Mouse (Mus musculus) forebrain, embryonic 11.5 days (tissue): Measurements from ENCODE around the gene Rragd. TPM values are rescaled to one million over a fixed set of nuclear protein-coding genes. Genes with fewer than 3 reads are reported as not detected.
"Not testable (repeated sequence)": the region's sequence is repeated elsewhere in the genome, so short reads cannot be mapped to it uniquely, and the experiment has no call there.

ENCODE experiments used
- ATAC-seq: fragments of 200-750 bp; cut with Nextera tagmentation; replicated peaks from 2 replicates; pipeline ENCODE4 v1.8.0; 2017; ENCODE audit warnings: moderate TSS enrichment; ENCODE audit not compliant: low FRiP score
- DNase-seq: peaks from one replicate; pipeline ENCODE4 v3.0.0-alpha.2; 2017; ENCODE audit warnings: low spot score
- H3K27ac ChIP-seq: fragments of 300-500 bp; sonication (generic); 2 replicates; pipeline ENCODE4 v1.5.1; 2014; ENCODE audit warnings: low read depth, low read length
- H3K27me3 ChIP-seq: fragments of 300-500 bp; sonication (generic); 2 replicates; pipeline ENCODE4 v1.6.1; 2014; ENCODE audit warnings: mild to moderate bottlenecking, low read length, mixed read lengths; ENCODE audit not compliant: control insufficient read depth, insufficient read depth
- H3K36me3 ChIP-seq: fragments of 300-500 bp; sonication (generic); 2 replicates; pipeline ENCODE4 v1.6.1; 2014; ENCODE audit warnings: mild to moderate bottlenecking, low read length, moderate library complexity, mixed read lengths; ENCODE audit not compliant: control insufficient read depth, insufficient read depth
- H3K4me1 ChIP-seq: fragments of 300-500 bp; sonication (generic); replicated peaks from 2 replicates; pipeline ENCODE4 v1.6.1; 2014; ENCODE audit warnings: low read length, mixed read lengths; ENCODE audit not compliant: control insufficient read depth, insufficient read depth
- H3K4me2 ChIP-seq: fragments of 300-500 bp; sonication (generic); 2 replicates; pipeline ENCODE4 v1.6.1; 2014; ENCODE audit warnings: low read depth, mild to moderate bottlenecking, low read length, moderate library complexity, mixed read lengths; ENCODE audit not compliant: severe bottlenecking
- H3K4me3 ChIP-seq: fragments of 300-500 bp; sonication (generic); 2 replicates; pipeline ENCODE4 v1.5.1; 2014; ENCODE audit warnings: low read depth, low read length
- H3K9ac ChIP-seq: fragments of 300-500 bp; sonication (generic); 2 replicates; pipeline ENCODE4 v1.6.1; 2014; ENCODE audit warnings: low read length
- H3K9me3 ChIP-seq: fragments of 300-500 bp; sonication (generic); 2 replicates; pipeline ENCODE4 v1.6.1; 2016; ENCODE audit warnings: low read length, mixed read lengths; ENCODE audit not compliant: control insufficient read depth
- WGBS: fragments of 180-500 bp; shearing (Covaris S2); extraction: QIAGEN DNeasy Blood & Tissue Kit; methylation state at CpG from one replicate; pipeline ENCODE4 v1.1.7; 2014; 5-methylcytosine and 5-hydroxymethylcytosine counted together
- polyA plus RNA-seq: library from polyadenylated mRNA; unstranded; fragments of >200 nt; fragmentation: Nextera tagmentation; extraction: Ambion mirVana; gene quantifications from 2 replicates; pipeline ENCODE4 v1.2.1, GENCODE M21; 2014

The Rragd gene
- polyA plus RNA-seq, 1 experiment from 2014 or later = 30.2 TPM

GRCm38 (mm10) chr4:32996083-32996482, 13.2 kb downstream of the Rragd start:
- Histone ChIP-seq H3K9ac (no peak overlapping the region), H3K4me2 (no peak overlapping the region), H3K4me1 (no peaks in the 10 kb centered on the region), H3K27me3 (no peaks in the 10 kb centered on the region), H3K27ac (no peak overlapping the region), H3K9me3 (no peaks in the 10 kb centered on the region), H3K36me3 (no peaks in the 10 kb centered on the region), H3K4me3 (no peak overlapping the region)
- ATAC-seq = no peak
- WGBS = 97% methylated on average over 5 of the region's 5 CpGs
- DNase-seq = no peak

GRCm38 (mm10) chr4:32997571-32997970, 14.7 kb downstream of the Rragd start:
- Histone ChIP-seq H3K4me3 (no peak overlapping the region), H3K36me3 (no peaks in the 10 kb centered on the region), H3K27ac (no peak overlapping the region), H3K4me2 (no peak overlapping the region), H3K4me1 (no peaks in the 10 kb centered on the region), H3K9ac (no peak overlapping the region), H3K27me3 (no peaks in the 10 kb centered on the region), H3K9me3 (no peaks in the 10 kb centered on the region)
- DNase-seq (no peak), ATAC-seq (no peak)
- 87% methylated on average over 5 of the region's 5 CpGs for WGBS

- Histone ChIP-seq H3K36me3 (no peaks in the 10 kb centered on the region), H3K9me3 (no peaks in the 10 kb centered on the region), H3K27me3 (no peaks in the 10 kb centered on the region), H3K4me1 (no peaks in the 10 kb centered on the region), H3K4me2 (no peak overlapping the region), H3K4me3 (no peak overlapping the region), H3K9ac (no peak overlapping the region), H3K27ac (no peak overlapping the region)
- no peak for ATAC-seq
- 94% methylated on average over 8 of the region's 8 CpGs for WGBS
- no peak for DNase-seq
Measured at GRCm38 (mm10) chr4:32998996-32999395, 16.2 kb downstream of the Rragd start.

- no peak overlapping the region for H3K9ac ChIP-seq
- no peak overlapping the region for H3K27ac ChIP-seq
- H3K9me3 ChIP-seq = no peaks in the 10 kb centered on the region
- H3K4me1 ChIP-seq = no peaks in the 10 kb centered on the region
- no peak for DNase-seq
- H3K4me3 ChIP-seq = no peak overlapping the region
- WGBS = 87% methylated on average over 3 of the region's 3 CpGs
- no peak for ATAC-seq
- no peaks in the 10 kb centered on the region for H3K27me3 ChIP-seq
- no peaks in the 10 kb centered on the region for H3K36me3 ChIP-seq
- no peak overlapping the region for H3K4me2 ChIP-seq
Measured at GRCm38 (mm10) chr4:33002081-33002480, 19.2 kb downstream of the Rragd start.

- ATAC-seq, H3K27me3 ChIP-seq, H3K9me3 ChIP-seq, H3K4me3 ChIP-seq, DNase-seq, H3K4me1 ChIP-seq, H3K36me3 ChIP-seq, H3K9ac ChIP-seq, H3K4me2 ChIP-seq, H3K27ac ChIP-seq: not testable (repeated sequence)
- 95% methylated on average over 10 of the region's 10 CpGs for WGBS
Measured at GRCm38 (mm10) chr4:33005595-33006470, 23.0 kb downstream of the Rragd start.

GRCm38 (mm10) chr4:33006844-33007243, 24.0 kb downstream of the Rragd start:
- no peak overlapping the region for H3K27ac ChIP-seq
- DNase-seq (no peak), ATAC-seq (no peak)
- 97% methylated on average over 11 of the region's 11 CpGs for WGBS
- H3K9ac ChIP-seq = no peak overlapping the region
- no peaks in the 10 kb centered on the region for H3K36me3 ChIP-seq
- no peaks in the 10 kb centered on the region for H3K4me1 ChIP-seq
- H3K4me3 ChIP-seq = no peak overlapping the region
- H3K9me3 ChIP-seq = no peaks in the 10 kb centered on the region
- H3K4me2 ChIP-seq = no peak overlapping the region
- no peaks in the 10 kb centered on the region for H3K27me3 ChIP-seq

GRCm38 (mm10) chr4:33007443-33008217, 24.8 kb downstream of the Rragd start:
- Histone ChIP-seq H3K9ac (no peak overlapping the region), H3K4me3 (no peak overlapping the region), H3K9me3 (no peaks in the 10 kb centered on the region), H3K36me3 (no peaks in the 10 kb centered on the region), H3K27ac (no peak overlapping the region), H3K27me3 (no peaks in the 10 kb centered on the region), H3K4me1 (no peaks in the 10 kb centered on the region), H3K4me2 (no peak overlapping the region)
- no peak for DNase-seq
- ATAC-seq = no peak
- WGBS = 90% methylated on average over 9 of the region's 9 CpGs

- Histone ChIP-seq H3K27me3 (no peaks in the 10 kb centered on the region), H3K27ac (no peak overlapping the region), H3K4me1 (no peaks in the 10 kb centered on the region), H3K4me2 (no peak overlapping the region), H3K9me3 (no peaks in the 10 kb centered on the region), H3K4me3 (no peak overlapping the region), H3K9ac (no peak overlapping the region), H3K36me3 (peaks cover 5% of the 10 kb centered on the region; the same call in 1 of the 2 replicates)
- WGBS = 92% methylated on average over 1 of the region's 1 CpGs
- DNase-seq (no peak), ATAC-seq (no peak)
Measured at GRCm38 (mm10) chr4:33010078-33010477, 27.2 kb downstream of the Rragd start.
